ENCODE assay signal across 16 mouse cellular contexts in genomic region chr6:48428769-48429557, GRCm38 (mm10). TPM values are rescaled to one million over a fixed set of nuclear protein-coding genes. Genes with fewer than 3 reads are reported as not detected.
DNase-seq lines count a peak whose midpoint lies in the region; ATAC-seq and TF ChIP-seq lines count a peak whose summit lies in the region.
"Had no signal": no experiment of that assay in that cellular context is flagged by ENCODE, and none has a peak within 500 bp of the region (broad histone marks: within the 10 kb centered on the region; RNA-seq: fewer than 3 reads in every experiment).

No protein-coding gene starts in this region.

- TF ChIP-seq POLR2A in cerebellum, adult 2 months (IDR thresholded peaks at IDR 0.05; ENCODE audit: borderline replicate concordance, insufficient read depth, low read length) = no peak

- 55% methylated on average over 4 of the region's 4 CpGs for WGBS in cerebellum, adult 2 months
- WGBS in kidney, embryonic 14.5 days = 54% methylated on average over 4 of the region's 4 CpGs

- peaks cover 19% of the 10 kb centered on the region for H3K4me1 ChIP-seq in cerebellum, adult 2 months (ENCODE audit: control insufficient read depth, insufficient read depth, low read length)
- H3K4me1 ChIP-seq in kidney, embryonic 14.5 days (ENCODE audit: control insufficient read depth, insufficient read depth, low read length) = 0 out of 2 replicates have a peak, but pooled peaks cover 4% of the 10 kb centered on the region
- H3K4me1 ChIP-seq: hindbrain, embryonic 12.5 days; megakaryocyte, embryonic 14.5 days; neural tube, embryonic 12.5 days had no signal

- H3K9ac ChIP-seq in kidney, embryonic 14.5 days (ENCODE audit: low read depth, low read length) = no peak overlapping the region
- H3K9ac ChIP-seq: embryonic facial prominence, embryonic 15.5 days; forebrain, embryonic 12.5 days; hindbrain, embryonic 12.5 days; intestine, embryonic 15.5 days; liver, embryonic 12.5 days; lung, embryonic 15.5 days; neural tube, embryonic 12.5 days had no signal

- intact Hi-C loops in left cerebral cortex, postnatal 10 days (cut with DNase I) = no loop called here

- H3K27ac ChIP-seq in cerebellum, adult 2 months (ENCODE audit: insufficient read depth, low read length) = peak overlapping the region; percentile 87
- no peak overlapping the region for H3K27ac ChIP-seq in kidney, embryonic 14.5 days (ENCODE audit: low read depth, low read length)
- H3K27ac ChIP-seq: embryonic facial prominence, embryonic 15.5 days; forebrain, embryonic 12.5 days; hindbrain, embryonic 12.5 days; intestine, embryonic 15.5 days; liver, embryonic 12.5 days; lung, embryonic 15.5 days; neural tube, embryonic 12.5 days had no signal

- peak; percentile 65 for ATAC-seq in kidney, embryonic 14.5 days (ENCODE audit: low FRiP score, low TSS enrichment)
- ATAC-seq: intestine, embryonic 15.5 days; liver, embryonic 12.5 days had no signal

- DNase-seq in cerebellum, adult 2 months = peak; percentile 57 to 67
- no peak for DNase-seq in cerebellum, postnatal 14 days
- peak; percentile 26 for DNase-seq in MN1 (ENCODE audit: low spot score)
- DNase-seq in ZHBTc4 (ENCODE audit: low read depth, low spot score) = peak; percentile 31
- no peak for DNase-seq in left cerebral cortex, postnatal 10 days (ENCODE audit: extremely low spot score in 1 of 2, low spot score in 2 of 2)
- no peak for DNase-seq in thymus, postnatal 25 days

- H3K27me3 ChIP-seq in cerebellum, adult 2 months (ENCODE audit: control insufficient read depth, insufficient read depth, low read length) = no peaks in the 10 kb centered on the region
- H3K27me3 ChIP-seq in kidney, embryonic 14.5 days (ENCODE audit: control insufficient read depth, insufficient read depth, low read length) = no peaks in the 10 kb centered on the region
- H3K27me3 ChIP-seq: embryonic facial prominence, embryonic 15.5 days; forebrain, embryonic 12.5 days; hindbrain, embryonic 12.5 days; intestine, embryonic 15.5 days; liver, embryonic 12.5 days; lung, embryonic 15.5 days; neural tube, embryonic 12.5 days had no signal

- no peak for TF ChIP-seq CTCF in cerebellum, adult 2 months (IDR thresholded peaks at IDR 0.05; ENCODE audit: borderline replicate concordance, insufficient read depth, low read depth, low read length)

- no peak overlapping the region for H3K4me3 ChIP-seq in cerebellum, adult 2 months (replicated peaks; ENCODE audit: insufficient read depth, low read depth, low read length)
- H3K4me3 ChIP-seq in kidney, embryonic 14.5 days (ENCODE audit: low read length) = no peak overlapping the region
- H3K4me3 ChIP-seq: embryonic facial prominence, embryonic 15.5 days; forebrain, embryonic 12.5 days; hindbrain, embryonic 12.5 days; intestine, embryonic 15.5 days; liver, embryonic 12.5 days; lung, embryonic 15.5 days; megakaryocyte, embryonic 14.5 days; neural tube, embryonic 12.5 days had no signal

- no peaks in the 10 kb centered on the region for H3K36me3 ChIP-seq in kidney, embryonic 14.5 days (ENCODE audit: control insufficient read depth, insufficient read depth, low read length)
- H3K36me3 ChIP-seq: embryonic facial prominence, embryonic 15.5 days; forebrain, embryonic 12.5 days; G1E; hindbrain, embryonic 12.5 days; intestine, embryonic 15.5 days; liver, embryonic 12.5 days; lung, embryonic 15.5 days; neural tube, embryonic 12.5 days had no signal

- no peak overlapping the region for H3K4me2 ChIP-seq in kidney, embryonic 14.5 days (replicated peaks; ENCODE audit: low read depth, low read length)
- H3K4me2 ChIP-seq: embryonic facial prominence, embryonic 15.5 days; forebrain, embryonic 12.5 days; hindbrain, embryonic 12.5 days; intestine, embryonic 15.5 days; liver, embryonic 12.5 days; lung, embryonic 15.5 days; neural tube, embryonic 12.5 days had no signal

- H3K9me3 ChIP-seq in kidney, embryonic 14.5 days (ENCODE audit: control insufficient read depth, low read length) = no peaks in the 10 kb centered on the region
- H3K9me3 ChIP-seq: embryonic facial prominence, embryonic 15.5 days; forebrain, embryonic 12.5 days; G1E; hindbrain, embryonic 12.5 days; intestine, embryonic 15.5 days; liver, embryonic 12.5 days; lung, embryonic 15.5 days; megakaryocyte, embryonic 14.5 days; neural tube, embryonic 12.5 days had no signal

RNA-seq across cellular contexts. Expression of gene Zfp467, which starts 16.7 kb away (rescaled TPM):
- polyA plus RNA-seq in cerebellum, adult 2 months (2012; rRNA removed) = 80.4 and 93.2 TPM in 2 replicates
- 27.8 and 31.4 TPM in 2 replicates for polyA plus RNA-seq in kidney, embryonic 14.5 days (2014; fragmentation: Nextera tagmentation; extraction: Ambion mirVana)
- 10 to 100 TPM; 20.8 to 21.0 TPM for total RNA-seq in left cerebral cortex, postnatal 10 days (2021)

RNA-seq across cellular contexts. Expression of gene Sspo, which starts 19.1 kb away (rescaled TPM):
- 3.7 and 5.0 TPM in 2 replicates for polyA plus RNA-seq in cerebellum, adult 2 months (2012; rRNA removed)
- polyA plus RNA-seq in kidney, embryonic 14.5 days (2014; fragmentation: Nextera tagmentation; extraction: Ambion mirVana) = 0.17 and 0.53 TPM in 2 replicates
- total RNA-seq in left cerebral cortex, postnatal 10 days (2021) = 1 to 10 TPM in 1 of 2 experiments, under 1 TPM in 1; 0.36 to 1.5 TPM
- polyA plus RNA-seq: G1E had no signal

RNA-seq across cellular contexts. Expression of gene Krba1, which starts 33.6 kb away (rescaled TPM):
- 50.6 and 55.3 TPM in 2 replicates for polyA plus RNA-seq in cerebellum, adult 2 months (2012; rRNA removed)
- 16.0 and 23.4 TPM in 2 replicates for polyA plus RNA-seq in kidney, embryonic 14.5 days (2014; fragmentation: Nextera tagmentation; extraction: Ambion mirVana)
- total RNA-seq in left cerebral cortex, postnatal 10 days (2021) = 10 to 100 TPM; 50.3 to 53.0 TPM
- polyA plus RNA-seq: G1E had no signal

Comparison
In these comparisons a context has a peak if more than half of its experiments do, and no peak if none do; other contexts are left out.
1. DNase-seq: peak in cerebellum, adult 2 months (2 of 2), MN1 (single experiment) and ZHBTc4 (single experiment); none in cerebellum, postnatal 14 days (0 of 2), left cerebral cortex, postnatal 10 days (0 of 2) and thymus, postnatal 25 days (single experiment).